Mouse (Mus musculus): ENCODE measurements at regions not wholly inside any gene's neighbourhood (a gene's known extent, or its start where the extent isn't known, plus 50 kb on each side); places are given as distances from the start of the nearest gene placed in this dataset.
"Not testable (repeated sequence)": the region's sequence is repeated elsewhere in the genome, so short reads cannot be mapped to it uniquely, and the experiment has no call there.

GRCm38 (mm10) chr8:30063148-30063547, 2615.7 kb downstream of the Poteg start:
- no peaks in the 10 kb centered on the region for H3K36me3 ChIP-seq
- no peak overlapping the region for H3K9ac ChIP-seq (replicated peaks)
- no peak overlapping the region for H3K4me2 ChIP-seq
- H3K4me1 ChIP-seq: no peaks in the 10 kb centered on the region
- no peak for ATAC-seq (ENCODE audit: low FRiP score)
- no peak overlapping the region for H3K4me3 ChIP-seq (replicated peaks)
- no peak overlapping the region for H3K27ac ChIP-seq (replicated peaks)
- WGBS: 80% methylated on average over 3 of the region's 3 CpGs
- H3K9me3 ChIP-seq (replicated peaks): no peaks in the 10 kb centered on the region
- H3K27me3 ChIP-seq (replicated peaks): no peaks in the 10 kb centered on the region

- no peak for ATAC-seq (ENCODE audit: low FRiP score)
- no peaks in the 10 kb centered on the region for H3K27me3 ChIP-seq (replicated peaks)
- no peaks in the 10 kb centered on the region for H3K4me1 ChIP-seq
- H3K27ac ChIP-seq (replicated peaks): no peak overlapping the region
- no peaks in the 10 kb centered on the region for H3K9me3 ChIP-seq (replicated peaks)
- H3K4me3 ChIP-seq (replicated peaks): no peak overlapping the region
- no peaks in the 10 kb centered on the region for H3K36me3 ChIP-seq
- H3K4me2 ChIP-seq: no peak overlapping the region
- no peak overlapping the region for H3K9ac ChIP-seq (replicated peaks)
Measured at GRCm38 (mm10) chr8:30077726-30078125, 2630.3 kb downstream of the Poteg start.

GRCm38 (mm10) chr8:30127766-30128165, 2680.3 kb downstream of the Poteg start:
- H3K9me3 ChIP-seq (replicated peaks): no peaks in the 10 kb centered on the region
- no peak overlapping the region for H3K4me2 ChIP-seq
- no peaks in the 10 kb centered on the region for H3K27me3 ChIP-seq (replicated peaks)
- ATAC-seq (ENCODE audit: low FRiP score): no peak
- no peaks in the 10 kb centered on the region for H3K36me3 ChIP-seq
- H3K4me1 ChIP-seq: no peaks in the 10 kb centered on the region
- no peak overlapping the region for H3K27ac ChIP-seq (replicated peaks)
- no peak overlapping the region for H3K9ac ChIP-seq (replicated peaks)
- no peak overlapping the region for H3K4me3 ChIP-seq (replicated peaks)
- 86% methylated on average over 3 of the region's 3 CpGs for WGBS

- Histone ChIP-seq H3K27me3 (replicated peaks) (no peaks in the 10 kb centered on the region), H3K27ac (replicated peaks) (no peak overlapping the region), H3K4me2 (no peak overlapping the region), H3K36me3 (no peaks in the 10 kb centered on the region), H3K4me3 (replicated peaks) (no peak overlapping the region), H3K9ac (replicated peaks) (no peak overlapping the region), H3K9me3 (replicated peaks) (no peaks in the 10 kb centered on the region), H3K4me1 (no peaks in the 10 kb centered on the region)
- ATAC-seq (ENCODE audit: low FRiP score): peak; percentile 35; the same call in 1 of the 2 replicates
- 58% methylated on average over 6 of the region's 6 CpGs for WGBS
Measured at GRCm38 (mm10) chr8:30134999-30135398, 2687.5 kb downstream of the Poteg start.

- no peaks in the 10 kb centered on the region for H3K27me3 ChIP-seq (replicated peaks)
- no peaks in the 10 kb centered on the region for H3K9me3 ChIP-seq (replicated peaks)
- H3K9ac ChIP-seq (replicated peaks): no peak overlapping the region
- no peak for ATAC-seq (ENCODE audit: low FRiP score)
- H3K4me3 ChIP-seq (replicated peaks): no peak overlapping the region
- no peak overlapping the region for H3K27ac ChIP-seq (replicated peaks)
- H3K4me1 ChIP-seq: no peaks in the 10 kb centered on the region
- H3K4me2 ChIP-seq: no peak overlapping the region
- no peaks in the 10 kb centered on the region for H3K36me3 ChIP-seq
- WGBS: 59% methylated on average over 2 of the region's 2 CpGs
Measured at GRCm38 (mm10) chr8:30151181-30151844, 2703.8 kb downstream of the Poteg start.

- no peaks in the 10 kb centered on the region for H3K27me3 ChIP-seq (replicated peaks)
- 55% methylated on average over 4 of the region's 4 CpGs for WGBS
- H3K9ac ChIP-seq (replicated peaks): no peak overlapping the region
- no peak overlapping the region for H3K4me3 ChIP-seq (replicated peaks)
- H3K4me2 ChIP-seq: no peak overlapping the region
- ATAC-seq (ENCODE audit: low FRiP score): no peak
- no peaks in the 10 kb centered on the region for H3K9me3 ChIP-seq (replicated peaks)
- no peaks in the 10 kb centered on the region for H3K4me1 ChIP-seq
- no peak overlapping the region for H3K27ac ChIP-seq (replicated peaks)
- no peaks in the 10 kb centered on the region for H3K36me3 ChIP-seq
Measured at GRCm38 (mm10) chr8:30152921-30153320, 2705.5 kb downstream of the Poteg start.

GRCm38 (mm10) chr8:30171881-30172280, 2724.4 kb downstream of the Poteg start:
- WGBS: 79% methylated on average over 1 of the region's 1 CpGs
- Histone ChIP-seq H3K9ac (replicated peaks) (no peak overlapping the region), H3K4me1 (no peaks in the 10 kb centered on the region), H3K4me3 (replicated peaks) (no peak overlapping the region), H3K27me3 (replicated peaks) (no peaks in the 10 kb centered on the region), H3K9me3 (replicated peaks) (no peaks in the 10 kb centered on the region), H3K27ac (replicated peaks) (no peak overlapping the region), H3K4me2 (no peak overlapping the region), H3K36me3 (no peaks in the 10 kb centered on the region)
- ATAC-seq (ENCODE audit: low FRiP score): no peak

GRCm38 (mm10) chr8:30202746-30203145, 2755.3 kb downstream of the Poteg start:
- ATAC-seq (ENCODE audit: low FRiP score); H3K4me1 ChIP-seq; H3K9me3 ChIP-seq (replicated peaks); H3K4me2 ChIP-seq; H3K27me3 ChIP-seq (replicated peaks); H3K4me3 ChIP-seq (replicated peaks); H3K27ac ChIP-seq (replicated peaks); H3K36me3 ChIP-seq; H3K9ac ChIP-seq (replicated peaks): not testable (repeated sequence)

- ATAC-seq (ENCODE audit: low FRiP score): peak; percentile 50
- Histone ChIP-seq H3K9me3 (replicated peaks) (no peaks in the 10 kb centered on the region), H3K4me2 (no peak overlapping the region), H3K36me3 (no peaks in the 10 kb centered on the region), H3K4me1 (no peaks in the 10 kb centered on the region), H3K4me3 (replicated peaks) (no peak overlapping the region), H3K27me3 (replicated peaks) (no peaks in the 10 kb centered on the region), H3K9ac (replicated peaks) (no peak overlapping the region), H3K27ac (replicated peaks) (peak overlapping the region; percentile 54; the same call in 1 of the 2 replicates)
- WGBS: 61% methylated on average over 5 of the region's 5 CpGs
Measured at GRCm38 (mm10) chr8:30227354-30227753, 2779.9 kb downstream of the Poteg start.

GRCm38 (mm10) chr8:30233266-30233665, 2785.8 kb downstream of the Poteg start:
- H3K4me1 ChIP-seq: no peaks in the 10 kb centered on the region
- no peaks in the 10 kb centered on the region for H3K27me3 ChIP-seq (replicated peaks)
- no peak overlapping the region for H3K9ac ChIP-seq (replicated peaks)
- no peak overlapping the region for H3K4me3 ChIP-seq (replicated peaks)
- H3K27ac ChIP-seq (replicated peaks): no peak overlapping the region
- no peaks in the 10 kb centered on the region for H3K9me3 ChIP-seq (replicated peaks)
- H3K4me2 ChIP-seq: no peak overlapping the region
- no peaks in the 10 kb centered on the region for H3K36me3 ChIP-seq
- no peak for ATAC-seq (ENCODE audit: low FRiP score)
- WGBS: 65% methylated on average over 1 of the region's 1 CpGs

GRCm38 (mm10) chr8:30251797-30252196, 2804.3 kb downstream of the Poteg start:
- 90% methylated on average over 3 of the region's 3 CpGs for WGBS
- Histone ChIP-seq H3K9me3 (replicated peaks) (no peaks in the 10 kb centered on the region), H3K9ac (replicated peaks) (no peak overlapping the region), H3K27ac (replicated peaks) (no peak overlapping the region), H3K36me3 (no peaks in the 10 kb centered on the region), H3K27me3 (replicated peaks) (no peaks in the 10 kb centered on the region), H3K4me3 (replicated peaks) (no peak overlapping the region), H3K4me1 (no peaks in the 10 kb centered on the region), H3K4me2 (no peak overlapping the region)
- ATAC-seq (ENCODE audit: low FRiP score): no peak

- no peaks in the 10 kb centered on the region for H3K4me1 ChIP-seq
- no peaks in the 10 kb centered on the region for H3K27me3 ChIP-seq (replicated peaks)
- WGBS: 82% methylated on average over 6 of the region's 6 CpGs
- no peak for ATAC-seq (ENCODE audit: low FRiP score)
- H3K36me3 ChIP-seq: no peaks in the 10 kb centered on the region
- H3K4me3 ChIP-seq (replicated peaks): no peak overlapping the region
- H3K27ac ChIP-seq (replicated peaks): no peak overlapping the region
- H3K4me2 ChIP-seq: no peak overlapping the region
- no peak overlapping the region for H3K9ac ChIP-seq (replicated peaks)
- H3K9me3 ChIP-seq (replicated peaks): no peaks in the 10 kb centered on the region
Measured at GRCm38 (mm10) chr8:30269949-30270910, 2822.8 kb downstream of the Poteg start.

All from neural tube, embryonic 15.5 days (tissue).